Mouse (Mus musculus) heart, postnatal 0 days (tissue): ENCODE data around the gene Epha4.

Experiments
- CTCF ChIP-seq: IDR thresholded peaks from 2 replicates; pipeline ENCODE4 v1.5.1; 2016; ENCODE audit warnings: antibody characterized with exemption, control low read depth, low read depth
- EP300 ChIP-seq: IDR thresholded peaks from 2 replicates; pipeline ENCODE4 v1.6.1; 2016; ENCODE audit warnings: antibody characterized with exemption, low read depth

GRCm38 (mm10) chr1:77441401-77441800 lies 73.5 kb downstream of the Epha4 start:
- TF ChIP-seq EP300: no peak
- TF ChIP-seq CTCF: no peak
